Mouse (Mus musculus) liver, postnatal 0 days (tissue): ENCODE data around the gene Tmem54. TPM values are rescaled to one million over a fixed set of nuclear protein-coding genes. Genes with fewer than 3 reads are reported as not detected.

Experiments used
- ATAC-seq: fragments of 200-750 bp; cut with Nextera tagmentation; 2 replicates; pipeline ENCODE4 v1.8.0; 2017; ENCODE audit warnings: mild to moderate bottlenecking, moderate library complexity
- DNase-seq: peaks from one replicate; pipeline ENCODE4 v3.0.0-alpha.2; 2016
- H3K27ac ChIP-seq: fragments of 300-500 bp; sonication (generic); 2 replicates; pipeline ENCODE4 v1.5.1; 2014; ENCODE audit warnings: antibody characterized with exemption, moderate library complexity, mild to moderate bottlenecking, low read depth
- H3K27me3 ChIP-seq: fragments of 300-500 bp; sonication (generic); 2 replicates; pipeline ENCODE4 v1.6.1; 2014; ENCODE audit warnings: low read length, control low read depth, mixed read lengths; ENCODE audit not compliant: insufficient read depth
- H3K36me3 ChIP-seq: fragments of 300-500 bp; sonication (generic); replicated peaks from 2 replicates; pipeline ENCODE4 v1.6.1; 2014; ENCODE audit warnings: mild to moderate bottlenecking, control low read depth, low read length, moderate library complexity, mixed read lengths; ENCODE audit not compliant: insufficient read depth
- H3K4me1 ChIP-seq: fragments of 300-500 bp; sonication (generic); 2 replicates; pipeline ENCODE4 v1.6.1; 2014; ENCODE audit warnings: antibody characterized with exemption, mild to moderate bottlenecking, control low read depth; ENCODE audit not compliant: insufficient read depth
- H3K4me2 ChIP-seq: fragments of 300-500 bp; sonication (generic); 2 replicates; pipeline ENCODE4 v1.6.1; 2014; ENCODE audit warnings: low read depth, mild to moderate bottlenecking, low read length, moderate library complexity, mixed read lengths
- H3K4me3 ChIP-seq: fragments of 300-500 bp; sonication (generic); 2 replicates; pipeline ENCODE4 v1.5.1; 2014; ENCODE audit warnings: low read depth, low read length
- H3K9ac ChIP-seq: fragments of 300-500 bp; sonication (generic); replicated peaks from 2 replicates; pipeline ENCODE4 v1.6.1; 2014; ENCODE audit warnings: mild to moderate bottlenecking, moderate library complexity
- H3K9me3 ChIP-seq: fragments of 300-500 bp; sonication (generic); 2 replicates; pipeline ENCODE4 v1.6.1; 2016; ENCODE audit warnings: mild to moderate bottlenecking, control low read depth, low read length, mixed read lengths
- CTCF ChIP-seq: sonication (generic); IDR thresholded peaks from 2 replicates; pipeline ENCODE4 v1.5.1; 2016; ENCODE audit warnings: antibody characterized with exemption, low read depth
- EP300 ChIP-seq: IDR thresholded peaks from 2 replicates; pipeline ENCODE4 v1.6.1; 2016; ENCODE audit warnings: antibody characterized with exemption, low read depth, mild to moderate bottlenecking
- WGBS: fragments of 180-500 bp; shearing (Covaris S2); extraction: QIAGEN DNeasy Blood & Tissue Kit; methylation state at CpG from one replicate; pipeline ENCODE4 v1.1.7; 2014; ENCODE audit not compliant: insufficient replicate concordance; 5-methylcytosine and 5-hydroxymethylcytosine counted together
- polyA plus RNA-seq: library from polyadenylated mRNA; unstranded; fragments of >200 nt; fragmentation: Nextera tagmentation; extraction: Ambion mirVana; gene quantifications from 2 replicates; pipeline ENCODE4 v1.2.1, GENCODE M21; 2015

The Tmem54 gene
- 0.26 TPM in 1 of 2 replicates, not detected in the other for polyA plus RNA-seq

DNA sequence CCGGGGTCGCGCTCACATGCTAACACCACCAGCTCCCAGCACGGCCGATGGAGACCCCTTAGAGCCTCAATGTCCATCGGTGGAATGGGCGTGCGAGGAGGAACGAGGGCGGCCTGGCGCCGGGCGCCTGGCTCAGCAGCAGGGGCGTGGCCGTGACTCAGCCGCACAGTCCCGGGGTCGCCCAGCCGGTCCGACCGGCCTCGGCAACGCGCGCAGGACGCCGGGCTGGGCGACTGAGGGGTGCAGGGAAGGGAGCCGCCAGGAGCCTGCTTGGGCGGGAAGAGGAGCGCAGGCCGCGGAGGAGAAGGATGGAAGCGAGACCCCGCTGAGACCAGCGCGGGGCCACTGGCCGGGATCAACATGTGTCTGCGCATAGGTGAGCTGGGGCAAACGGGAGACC lies at the start of gene Tmem54:
Gene Tmem54 (plus strand): TSS at position 193 of the 400 bp plus-strand sequence.
- no peak for TF ChIP-seq EP300
- no peak for TF ChIP-seq CTCF
- no peak within 1 kb of the TSS for H3K27ac ChIP-seq
- no peaks in the 10 kb centered on the region for H3K36me3 ChIP-seq
- no peaks in the 10 kb centered on the region for H3K9me3 ChIP-seq
- ATAC-seq, result no peak
- no peak within 1 kb of the TSS for H3K4me3 ChIP-seq
- no peak within 1 kb of the TSS for H3K9ac ChIP-seq
- no peak for DNase-seq
- H3K27me3 ChIP-seq, result peaks cover 17% of the 10 kb centered on the region
- 3% methylated on average over 40 of the region's 40 CpGs for WGBS
- H3K4me2 ChIP-seq, result peak within 1 kb of the TSS; percentile 45; the same call in 1 of the 2 replicates
- H3K4me1 ChIP-seq, result peaks cover 3% of the 10 kb centered on the region; the same call in 1 of the 2 replicates

DNA sequence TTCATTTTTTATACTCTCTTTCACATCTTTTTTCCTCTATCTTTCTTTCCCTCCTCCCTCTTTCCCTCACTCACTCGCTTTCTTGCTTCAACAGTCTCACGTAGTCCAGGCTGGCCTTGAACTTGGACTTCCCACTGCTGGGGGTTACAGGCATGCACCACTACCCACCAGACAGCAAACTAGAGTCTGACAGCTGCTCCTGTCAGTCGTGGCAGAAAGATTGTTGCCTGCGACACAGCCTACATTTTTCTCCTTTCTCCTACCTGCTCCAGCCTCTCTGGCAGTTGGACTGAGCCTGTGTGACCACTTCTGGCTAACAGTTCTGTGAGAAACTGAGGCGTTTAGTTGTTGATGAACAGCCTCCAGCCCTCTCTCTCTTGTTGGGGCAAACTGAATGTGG lies 49.8 kb upstream of the Tmem54 start:
- Histone ChIP-seq H3K9ac (no peak overlapping the region), H3K4me2 (no peak overlapping the region), H3K27me3 (no peaks in the 10 kb centered on the region), H3K4me3 (no peak overlapping the region), H3K27ac (no peak overlapping the region), H3K9me3 (no peaks in the 10 kb centered on the region), H3K4me1 (peaks cover 18% of the 10 kb centered on the region), H3K36me3 (no peaks in the 10 kb centered on the region)
- TF ChIP-seq EP300 (no peak), CTCF (no peak)
- ATAC-seq (no peak), DNase-seq (no peak)
- 70% methylated on average over 5 of the region's 5 CpGs for WGBS

DNA sequence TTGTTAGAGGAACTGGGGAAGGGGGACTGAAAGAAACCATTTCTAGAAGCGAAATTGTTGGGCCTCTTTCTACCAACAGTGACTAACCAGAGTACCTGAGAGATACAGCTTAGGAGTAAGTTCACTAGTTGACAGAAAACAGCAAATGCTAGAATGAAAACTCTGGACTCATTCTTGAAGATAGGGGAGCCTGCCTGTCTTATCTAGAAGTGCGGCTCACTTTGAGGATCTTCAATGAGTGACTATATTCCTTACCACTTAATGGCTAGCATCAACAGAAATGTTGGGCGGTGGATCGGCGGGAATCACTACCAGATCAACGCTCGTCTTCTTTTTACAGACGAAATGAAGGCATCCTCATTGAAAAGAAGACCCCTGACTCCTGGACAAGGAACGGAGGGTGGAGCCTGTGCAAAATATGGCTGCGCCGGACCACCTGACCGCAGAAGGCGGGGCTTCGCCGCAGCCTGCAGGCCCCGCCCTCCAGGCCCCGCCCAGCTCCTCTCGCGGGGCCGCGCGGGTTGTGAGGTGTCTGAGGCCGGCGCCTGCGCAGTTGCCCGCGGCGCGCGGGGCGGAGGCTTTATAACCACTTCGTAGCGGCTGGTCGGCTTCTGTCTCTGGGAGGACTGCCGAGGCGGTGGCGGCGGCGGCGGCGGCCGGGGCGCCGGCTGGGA lies 47.7 kb upstream of the Tmem54 start:
- 4% methylated on average over 29 of the region's 44 CpGs for WGBS
- Histone ChIP-seq H3K27ac (peak overlapping the region; percentile 87), H3K4me2 (peak overlapping the region; percentile 100), H3K36me3 (no peaks in the 10 kb centered on the region), H3K9ac (peak overlapping the region; percentile 90), H3K4me3 (peak overlapping the region; percentile 92), H3K9me3 (no peaks in the 10 kb centered on the region), H3K4me1 (peaks cover 15% of the 10 kb centered on the region), H3K27me3 (no peaks in the 10 kb centered on the region)
- TF ChIP-seq EP300 (no peak), CTCF (no peak)
- peak; percentile 97 for ATAC-seq
- DNase-seq, result peak; percentile 98

DNA sequence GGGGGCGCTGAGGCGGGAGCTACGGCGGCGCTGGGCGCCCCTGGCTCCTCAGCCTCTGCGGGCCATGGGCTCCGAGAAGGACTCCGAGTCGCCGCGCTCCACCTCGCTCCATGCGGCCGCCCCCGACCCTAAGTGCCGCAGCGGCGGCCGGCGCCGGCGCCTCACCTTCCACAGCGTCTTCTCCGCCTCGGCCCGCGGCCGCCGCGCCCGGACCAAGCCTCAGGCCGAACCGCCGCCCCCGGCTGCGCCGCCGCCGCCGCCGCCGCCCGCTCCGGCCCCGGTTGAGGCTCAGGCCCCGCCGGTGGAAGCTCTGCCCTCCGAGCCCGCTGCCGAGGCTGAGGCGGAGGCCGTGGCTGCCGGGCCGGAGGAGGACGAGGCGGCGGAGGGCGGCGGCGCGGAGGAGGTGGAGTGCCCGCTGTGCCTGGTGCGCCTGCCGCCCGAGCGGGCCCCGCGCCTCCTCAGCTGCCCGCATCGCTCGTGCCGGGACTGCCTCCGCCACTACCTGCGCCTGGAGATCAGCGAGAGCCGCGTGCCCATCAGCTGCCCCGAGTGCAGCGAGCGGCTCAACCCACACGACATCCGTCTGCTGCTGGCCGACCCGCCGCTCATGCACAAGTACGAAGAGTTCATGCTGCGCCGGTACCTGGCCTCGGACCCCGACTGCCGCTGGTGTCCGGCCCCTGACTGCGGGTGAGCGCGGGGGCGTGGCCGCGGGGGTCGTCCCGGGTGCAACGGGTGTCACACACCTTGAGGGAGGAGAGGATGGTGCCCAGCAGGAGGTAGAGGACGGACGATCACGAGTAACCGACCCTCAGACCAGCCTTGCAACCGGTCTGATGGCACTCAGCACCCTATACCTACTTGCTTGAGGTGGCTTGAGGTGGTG lies 46.9 kb upstream of the Tmem54 start, which contains the start of gene Rnf19b:
Gene Rnf19b (plus strand): TSS at position 65 of the 886 bp plus-strand sequence.
- peak within 1 kb of the TSS; percentile 90 for H3K9ac ChIP-seq
- peak within 1 kb of the TSS; percentile 92 for H3K4me3 ChIP-seq
- H3K4me2 ChIP-seq, result peak within 1 kb of the TSS; percentile 100
- peak; percentile 66 for DNase-seq
- peak; percentile 67 for ATAC-seq
- WGBS, result under 1% methylated on average over 64 of the region's 107 CpGs
- peaks cover 20% of the 10 kb centered on the region for H3K4me1 ChIP-seq
- peak within 1 kb of the TSS; percentile 87 for H3K27ac ChIP-seq
- H3K36me3 ChIP-seq, result no peaks in the 10 kb centered on the region
- H3K27me3 ChIP-seq, result no peaks in the 10 kb centered on the region
- TF ChIP-seq CTCF (no peak), EP300 (no peak)
- H3K9me3 ChIP-seq, result no peaks in the 10 kb centered on the region

DNA sequence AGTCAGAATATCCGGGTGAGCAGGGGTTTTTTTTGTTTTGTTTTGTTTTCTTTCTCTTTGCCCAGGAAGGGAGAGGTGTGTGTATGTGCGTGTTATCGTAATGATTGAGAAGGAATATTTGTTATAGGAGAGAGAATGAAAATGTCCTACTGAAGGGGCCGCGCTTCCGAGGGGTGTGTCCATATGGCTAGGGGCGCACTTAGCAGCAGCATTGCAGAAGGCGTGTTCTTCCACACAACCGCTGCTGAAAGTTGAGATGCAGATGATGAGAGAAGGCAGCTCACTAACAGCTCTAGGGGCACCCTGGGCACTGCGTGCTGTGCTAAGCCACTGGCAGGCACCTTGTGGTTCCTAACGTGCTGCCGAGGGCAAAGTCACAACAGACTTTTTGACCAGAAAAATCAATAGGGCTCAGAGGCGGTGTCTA lies 46.2 kb upstream of the Tmem54 start:
- peak overlapping the region; percentile 87 for H3K27ac ChIP-seq
- peak overlapping the region; percentile 100 for H3K4me2 ChIP-seq
- ATAC-seq (no peak), DNase-seq (peak; percentile 48)
- TF ChIP-seq EP300 (no peak), CTCF (no peak)
- H3K4me3 ChIP-seq, result peak overlapping the region; percentile 92
- H3K9me3 ChIP-seq, result no peaks in the 10 kb centered on the region
- H3K9ac ChIP-seq, result peak overlapping the region; percentile 90
- 2% methylated on average over 13 of the region's 13 CpGs for WGBS
- H3K4me1 ChIP-seq, result peaks cover 20% of the 10 kb centered on the region
- no peaks in the 10 kb centered on the region for H3K36me3 ChIP-seq
- no peaks in the 10 kb centered on the region for H3K27me3 ChIP-seq

DNA sequence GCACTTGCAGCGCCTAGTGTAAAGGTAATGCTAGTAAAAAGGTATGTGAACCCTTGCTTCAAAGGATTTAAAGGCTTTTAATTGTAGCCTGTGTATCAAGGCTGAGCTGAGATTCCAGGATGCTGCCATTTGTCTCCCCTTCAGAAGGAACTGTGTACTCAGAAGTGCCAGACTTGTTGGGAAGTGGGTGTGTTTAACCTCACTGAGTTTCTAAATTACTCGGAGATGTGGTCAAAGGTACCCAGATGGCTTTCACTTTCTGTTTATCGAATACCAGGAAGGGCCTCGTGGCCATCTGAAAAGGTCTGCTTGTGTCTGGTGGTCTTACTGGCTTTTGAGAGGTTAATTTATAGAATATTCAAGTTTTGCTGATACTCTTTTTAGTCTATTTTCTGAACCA lies 45.4 kb upstream of the Tmem54 start:
- Histone ChIP-seq H3K4me1 (peaks cover 20% of the 10 kb centered on the region), H3K36me3 (no peaks in the 10 kb centered on the region), H3K9ac (peak overlapping the region; percentile 47), H3K9me3 (no peaks in the 10 kb centered on the region), H3K27me3 (no peaks in the 10 kb centered on the region), H3K4me2 (peak overlapping the region; percentile 100), H3K4me3 (peak overlapping the region; percentile 92), H3K27ac (peak overlapping the region; percentile 87)
- WGBS, result 16% methylated on average over 4 of the region's 4 CpGs
- TF ChIP-seq EP300, result no peak
- TF ChIP-seq CTCF, result no peak
- DNase-seq (no peak), ATAC-seq (no peak)
